Mouse (Mus musculus) bone marrow macrophage, adult 2 months (primary cell): ENCODE data around the gene Zcchc17.

Source experiments
- CTCF ChIP-seq: IDR thresholded peaks from 2 replicates; pipeline ENCODE4 v1.5.1; 2012; ENCODE audit warnings: low read depth, mild to moderate bottlenecking, low read length, moderate library complexity
- POLR2A ChIP-seq: IDR thresholded peaks from 2 replicates; pipeline ENCODE4 v1.6.1; 2012; ENCODE audit warnings: mild to moderate bottlenecking, low read depth, low read length, borderline replicate concordance

DNA sequence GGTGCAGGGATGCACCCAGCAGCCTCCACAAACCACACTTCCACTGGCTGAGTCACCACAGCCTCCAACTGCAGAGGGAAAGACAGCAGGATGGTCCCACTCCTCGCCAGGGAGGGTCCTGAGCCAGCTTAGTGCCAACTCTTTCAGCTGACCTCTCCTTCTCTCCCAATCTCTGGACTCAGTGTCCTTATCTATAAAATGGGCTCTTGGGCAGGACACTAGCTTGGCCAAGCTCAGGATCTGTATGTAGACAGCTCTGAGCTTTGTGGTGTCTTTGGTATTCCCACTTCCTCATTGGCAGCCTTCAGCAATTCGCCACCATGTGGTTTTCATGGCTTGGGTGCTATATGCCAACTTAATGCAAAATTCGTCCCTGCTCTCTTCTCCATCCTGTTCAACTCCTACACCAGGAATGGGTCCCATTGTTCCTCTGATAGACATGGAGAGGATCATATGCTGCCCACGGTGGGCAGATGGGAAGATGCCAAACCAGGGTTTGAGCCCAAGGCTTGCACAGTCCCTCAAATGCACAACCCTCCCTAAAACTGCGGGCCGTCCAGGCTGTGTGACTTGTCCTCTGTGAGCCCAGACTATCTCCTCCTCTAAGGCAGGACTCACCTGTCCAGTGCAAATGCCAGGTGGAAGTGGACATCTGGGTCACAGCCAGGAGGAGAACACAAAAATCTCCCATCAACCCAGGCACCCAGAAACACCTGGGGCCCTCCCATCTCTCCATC, 89.0 kb downstream of the Zcchc17 start:
- no peak for TF ChIP-seq POLR2A
- no peak for TF ChIP-seq CTCF
